Mouse (Mus musculus): Measurements from ENCODE around the gene Phactr4. TPM values are rescaled to one million over a fixed set of nuclear protein-coding genes. Genes with fewer than 3 reads are reported as not detected.
A peak's percentile ranks its signal among the peaks of the same experiment; 100 is the strongest.

Gene Phactr4
- polyA plus RNA-seq, 1 experiment from 2014 or later: 9.9 TPM

DNA sequence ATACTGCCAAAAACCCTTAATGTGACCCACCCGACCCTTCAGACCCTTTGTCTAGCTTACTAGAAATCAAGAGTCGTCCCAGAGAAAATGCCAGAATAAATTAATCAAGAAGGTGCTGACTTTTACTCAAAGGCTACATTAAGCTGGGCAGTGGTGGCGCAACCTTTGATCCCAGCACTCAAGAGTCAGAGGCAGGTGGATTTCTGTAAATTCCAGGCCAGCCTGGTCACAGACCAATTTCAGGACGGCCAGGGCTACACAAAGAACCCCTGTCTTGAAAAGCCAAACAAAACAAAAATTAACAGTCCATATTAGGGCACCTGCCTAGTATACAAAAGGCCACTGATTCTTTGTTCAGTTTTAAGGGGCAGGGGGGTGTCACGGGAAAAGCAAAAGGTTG is 95.8 kb downstream of the Phactr4 start:
- no peak overlapping the region for H3K9ac ChIP-seq (ENCODE audit: low read depth, low read length)
- H3K27me3 ChIP-seq (ENCODE audit: control insufficient read depth, insufficient read depth, low read depth, low read length): no peaks in the 10 kb centered on the region
- peaks cover 6% of the 10 kb centered on the region for H3K36me3 ChIP-seq (ENCODE audit: control insufficient read depth, insufficient read depth)
- 61% methylated on average over 5 of the region's 5 CpGs for WGBS (ENCODE audit: insufficient replicate concordance)
- no peaks in the 10 kb centered on the region for H3K9me3 ChIP-seq (replicated peaks; ENCODE audit: control insufficient read depth, low read length)
- ATAC-seq (ENCODE audit: low read depth): no peak
- peaks cover 20% of the 10 kb centered on the region for H3K4me1 ChIP-seq (ENCODE audit: control insufficient read depth, low read depth, low read length)
- no peak overlapping the region for H3K4me3 ChIP-seq (ENCODE audit: low read depth, low read length)
- H3K4me2 ChIP-seq (ENCODE audit: low read depth, low read length): no peak overlapping the region
- no peak overlapping the region for H3K27ac ChIP-seq (ENCODE audit: low read length)

DNA sequence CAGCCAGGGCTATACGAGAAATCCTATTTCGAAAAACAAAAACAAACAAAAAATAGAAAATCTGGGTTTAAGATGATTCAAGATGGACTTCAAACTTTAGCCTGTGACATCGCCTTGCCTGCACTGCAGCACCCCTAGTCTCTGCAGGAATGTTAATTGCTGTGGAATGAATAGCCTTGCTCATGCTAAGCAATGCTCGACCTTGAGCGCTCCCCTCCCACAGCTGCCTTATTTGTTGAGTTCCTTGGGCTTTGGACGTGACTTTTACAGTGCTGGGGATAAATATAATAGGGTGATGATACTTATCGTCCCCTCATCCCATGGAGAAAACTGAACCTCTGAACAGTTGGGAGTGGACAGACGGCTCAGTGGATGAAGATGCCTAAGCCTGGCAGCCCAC is 106.6 kb downstream of the Phactr4 start:
- no peaks in the 10 kb centered on the region for H3K9me3 ChIP-seq (replicated peaks; ENCODE audit: control insufficient read depth, low read length)
- 79% methylated on average over 8 of the region's 8 CpGs for WGBS (ENCODE audit: insufficient replicate concordance)
- no peak for ATAC-seq (ENCODE audit: low read depth)
- H3K27ac ChIP-seq (ENCODE audit: low read length): no peak overlapping the region
- no peaks in the 10 kb centered on the region for H3K27me3 ChIP-seq (ENCODE audit: control insufficient read depth, insufficient read depth, low read depth, low read length)
- peaks cover 8% of the 10 kb centered on the region for H3K36me3 ChIP-seq (ENCODE audit: control insufficient read depth, insufficient read depth)
- H3K4me2 ChIP-seq (ENCODE audit: low read depth, low read length): no peak overlapping the region
- no peak overlapping the region for H3K9ac ChIP-seq (ENCODE audit: low read depth, low read length)
- no peak overlapping the region for H3K4me3 ChIP-seq (ENCODE audit: low read depth, low read length)
- no peaks in the 10 kb centered on the region for H3K4me1 ChIP-seq (ENCODE audit: control insufficient read depth, low read depth, low read length)

DNA sequence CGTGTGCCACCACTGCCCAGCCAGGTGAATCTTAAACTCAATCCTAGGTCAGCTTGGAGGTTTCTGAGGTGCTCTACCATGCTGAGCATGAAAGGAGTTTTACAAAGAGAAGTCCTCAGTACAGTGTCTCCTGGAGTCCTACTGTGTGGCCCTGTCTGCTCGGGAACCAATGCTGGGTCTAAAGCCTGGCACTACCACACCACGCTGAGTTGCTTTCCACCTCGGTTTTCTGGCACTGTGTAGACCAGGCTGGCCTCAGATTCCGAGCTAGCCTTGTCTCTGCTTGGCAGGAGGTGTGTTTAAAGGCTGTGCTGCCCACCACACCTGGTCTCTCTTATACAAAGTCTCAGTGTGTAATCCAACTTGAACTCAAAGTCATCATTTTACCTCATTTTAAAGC is 109.7 kb downstream of the Phactr4 start:
- H3K36me3 ChIP-seq (ENCODE audit: control insufficient read depth, insufficient read depth): peaks cover 12% of the 10 kb centered on the region
- 73% methylated on average over 5 of the region's 5 CpGs for WGBS (ENCODE audit: insufficient replicate concordance)
- no peak overlapping the region for H3K4me3 ChIP-seq (ENCODE audit: low read depth, low read length)
- no peaks in the 10 kb centered on the region for H3K27me3 ChIP-seq (ENCODE audit: control insufficient read depth, insufficient read depth, low read depth, low read length)
- no peak overlapping the region for H3K9ac ChIP-seq (ENCODE audit: low read depth, low read length)
- H3K4me1 ChIP-seq (ENCODE audit: control insufficient read depth, low read depth, low read length): peaks cover 12% of the 10 kb centered on the region
- ATAC-seq (ENCODE audit: low read depth): no peak
- no peak overlapping the region for H3K4me2 ChIP-seq (ENCODE audit: low read depth, low read length)
- no peak overlapping the region for H3K27ac ChIP-seq (ENCODE audit: low read length)
- H3K9me3 ChIP-seq (replicated peaks; ENCODE audit: control insufficient read depth, low read length): no peaks in the 10 kb centered on the region

DNA sequence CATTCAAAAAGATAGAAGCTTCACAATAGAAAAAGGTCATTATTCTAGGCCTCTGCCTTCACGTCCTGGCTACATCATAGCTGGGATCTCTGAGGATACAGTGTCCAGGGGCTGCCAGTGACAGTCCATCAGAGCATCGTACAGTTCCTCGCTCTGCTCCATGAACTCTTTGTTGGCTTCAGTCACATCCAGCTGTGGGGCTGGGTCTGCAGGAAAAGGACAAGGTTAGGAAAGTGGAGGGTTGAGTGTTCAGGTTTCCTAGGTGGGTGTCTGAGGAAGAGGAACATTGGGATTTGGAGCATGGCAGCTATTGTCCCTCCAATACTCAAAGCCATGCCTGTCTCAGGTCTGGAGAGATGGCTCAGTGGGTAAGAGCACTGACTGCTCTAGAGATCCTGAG is 110.5 kb downstream of the Phactr4 start:
- ATAC-seq (ENCODE audit: low read depth): no peak
- Histone ChIP-seq H3K4me1 (ENCODE audit: control insufficient read depth, low read depth, low read length) (peaks cover 12% of the 10 kb centered on the region), H3K36me3 (ENCODE audit: control insufficient read depth, insufficient read depth) (peaks cover 12% of the 10 kb centered on the region), H3K9ac (ENCODE audit: low read depth, low read length) (no peak overlapping the region), H3K9me3 (replicated peaks; ENCODE audit: control insufficient read depth, low read length) (no peaks in the 10 kb centered on the region), H3K27me3 (ENCODE audit: control insufficient read depth, insufficient read depth, low read depth, low read length) (no peaks in the 10 kb centered on the region), H3K4me2 (ENCODE audit: low read depth, low read length) (no peak overlapping the region), H3K4me3 (ENCODE audit: low read depth, low read length) (no peak overlapping the region), H3K27ac (ENCODE audit: low read length) (no peak overlapping the region)
- WGBS (ENCODE audit: insufficient replicate concordance): 41% methylated on average over 3 of the region's 3 CpGs

DNA sequence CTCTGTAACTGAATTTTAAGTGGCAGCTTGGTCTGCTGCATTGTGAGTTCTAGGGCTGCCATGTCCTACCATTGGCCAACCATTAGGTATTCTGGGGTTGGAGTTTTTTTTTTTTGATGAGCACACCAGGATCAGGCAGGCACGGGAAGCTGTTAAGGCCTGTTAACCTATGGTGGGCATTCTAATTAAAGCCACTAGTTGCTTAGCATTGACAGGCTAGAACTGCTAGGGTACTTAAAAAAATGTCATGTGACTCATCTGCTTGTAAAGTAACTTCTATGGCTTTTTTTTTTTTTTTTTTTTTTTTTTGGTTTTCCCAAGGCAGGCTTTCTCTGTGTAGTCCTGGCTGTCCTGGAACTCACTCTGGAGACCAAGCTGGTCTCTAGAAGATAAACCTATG is 111.1 kb downstream of the Phactr4 start:
- no peak overlapping the region for H3K4me2 ChIP-seq (ENCODE audit: low read depth, low read length)
- no peak overlapping the region for H3K4me3 ChIP-seq (ENCODE audit: low read depth, low read length)
- no peak overlapping the region for H3K9ac ChIP-seq (ENCODE audit: low read depth, low read length)
- peaks cover 12% of the 10 kb centered on the region for H3K36me3 ChIP-seq (ENCODE audit: control insufficient read depth, insufficient read depth)
- no peaks in the 10 kb centered on the region for H3K9me3 ChIP-seq (replicated peaks; ENCODE audit: control insufficient read depth, low read length)
- peaks cover 12% of the 10 kb centered on the region for H3K4me1 ChIP-seq (ENCODE audit: control insufficient read depth, low read depth, low read length)
- WGBS (ENCODE audit: insufficient replicate concordance): 23% methylated on average over 1 of the region's 1 CpGs
- H3K27me3 ChIP-seq (ENCODE audit: control insufficient read depth, insufficient read depth, low read depth, low read length): no peaks in the 10 kb centered on the region
- H3K27ac ChIP-seq (ENCODE audit: low read length): no peak overlapping the region
- no peak for ATAC-seq (ENCODE audit: low read depth)

DNA sequence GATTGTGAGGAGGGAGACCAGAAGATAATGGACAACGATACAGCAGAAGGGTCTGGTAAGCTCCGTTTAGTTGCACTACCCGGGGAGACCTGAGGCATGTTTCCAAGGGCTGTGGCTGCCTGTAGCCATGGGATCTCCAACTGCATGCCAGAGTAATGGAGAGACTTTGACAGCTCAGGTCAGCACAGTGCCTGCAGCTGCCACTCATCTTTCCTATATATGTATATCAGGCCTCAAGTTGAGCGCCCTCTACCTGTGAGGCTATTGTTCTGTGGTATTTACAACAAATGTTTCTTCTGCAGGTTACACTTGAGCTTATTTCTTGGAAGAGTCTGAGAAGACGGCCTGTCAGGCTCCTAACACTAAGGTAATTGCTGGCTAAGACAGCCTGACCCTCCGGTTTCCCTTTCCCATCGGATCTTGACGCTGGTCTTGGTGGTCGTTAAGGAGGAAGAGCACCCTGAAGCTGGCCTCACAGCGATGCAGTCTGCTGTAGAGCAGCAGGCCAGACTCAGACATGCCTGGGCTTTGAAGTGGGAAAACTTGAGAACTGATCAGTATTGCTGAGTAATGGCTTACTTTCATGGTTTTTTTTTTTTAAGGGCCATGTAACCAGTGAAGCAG is 112.3 kb downstream of the Phactr4 start:
- H3K9me3 ChIP-seq (replicated peaks; ENCODE audit: control insufficient read depth, low read length): no peaks in the 10 kb centered on the region
- ATAC-seq (ENCODE audit: low read depth): no peak; the same call in 1 of the 2 replicates
- H3K27ac ChIP-seq (ENCODE audit: low read length): peak overlapping the region; percentile 81
- H3K4me3 ChIP-seq (ENCODE audit: low read depth, low read length): peak overlapping the region; percentile 76
- peaks cover 12% of the 10 kb centered on the region for H3K36me3 ChIP-seq (ENCODE audit: control insufficient read depth, insufficient read depth)
- WGBS (ENCODE audit: insufficient replicate concordance): 14% methylated on average over 10 of the region's 10 CpGs
- H3K9ac ChIP-seq (ENCODE audit: low read depth, low read length): peak overlapping the region; percentile 78
- H3K4me1 ChIP-seq (ENCODE audit: control insufficient read depth, low read depth, low read length): peaks cover 21% of the 10 kb centered on the region
- no peaks in the 10 kb centered on the region for H3K27me3 ChIP-seq (ENCODE audit: control insufficient read depth, insufficient read depth, low read depth, low read length)
- peak overlapping the region; percentile 81 for H3K4me2 ChIP-seq (ENCODE audit: low read depth, low read length)

DNA sequence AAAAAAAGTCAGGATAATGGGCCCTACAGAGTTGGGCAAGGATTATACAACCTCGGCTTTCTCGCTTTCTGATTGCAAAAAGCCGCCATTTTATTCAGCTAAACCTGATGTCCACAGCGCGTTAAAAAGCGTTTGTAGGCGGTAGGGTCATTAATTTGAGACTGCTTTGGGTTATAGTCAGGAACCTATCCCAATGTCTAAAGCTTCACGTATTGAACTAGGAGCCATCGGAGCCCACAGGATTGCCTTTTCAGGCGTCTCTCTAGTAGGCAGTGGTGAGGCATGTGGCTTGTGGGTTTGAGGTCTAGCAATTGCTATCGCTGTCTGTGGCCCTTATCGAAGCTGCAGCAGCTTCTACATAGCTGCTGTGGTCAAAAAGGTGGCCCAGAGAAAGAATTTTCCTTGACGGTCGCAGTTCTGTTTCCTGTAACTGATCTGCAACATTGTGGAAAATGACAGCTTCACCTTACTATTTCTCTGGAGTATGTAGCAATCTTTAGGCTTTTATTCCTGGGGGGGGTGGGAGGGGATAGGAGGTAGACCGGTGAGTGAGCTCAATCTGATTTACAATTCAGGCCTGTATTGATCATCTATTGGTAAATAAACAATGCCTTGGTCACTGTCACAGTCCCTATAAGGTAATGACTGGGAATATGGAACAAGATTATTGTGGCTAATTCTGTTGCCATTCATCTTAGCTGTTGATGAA is 113.0 kb downstream of the Phactr4 start:
- peak overlapping the region; percentile 81 for H3K27ac ChIP-seq (ENCODE audit: low read length)
- peaks cover 21% of the 10 kb centered on the region for H3K4me1 ChIP-seq (ENCODE audit: control insufficient read depth, low read depth, low read length)
- under 1% methylated on average over 15 of the region's 15 CpGs for WGBS (ENCODE audit: insufficient replicate concordance)
- peak overlapping the region; percentile 81 for H3K4me2 ChIP-seq (ENCODE audit: low read depth, low read length)
- H3K36me3 ChIP-seq (ENCODE audit: control insufficient read depth, insufficient read depth): peaks cover 12% of the 10 kb centered on the region
- no peaks in the 10 kb centered on the region for H3K9me3 ChIP-seq (replicated peaks; ENCODE audit: control insufficient read depth, low read length)
- peak; percentile 31; the same call in 1 of the 2 replicates for ATAC-seq (ENCODE audit: low read depth)
- H3K4me3 ChIP-seq (ENCODE audit: low read depth, low read length): peak overlapping the region; percentile 76
- H3K27me3 ChIP-seq (ENCODE audit: control insufficient read depth, insufficient read depth, low read depth, low read length): no peaks in the 10 kb centered on the region
- peak overlapping the region; percentile 78 for H3K9ac ChIP-seq (ENCODE audit: low read depth, low read length)

DNA sequence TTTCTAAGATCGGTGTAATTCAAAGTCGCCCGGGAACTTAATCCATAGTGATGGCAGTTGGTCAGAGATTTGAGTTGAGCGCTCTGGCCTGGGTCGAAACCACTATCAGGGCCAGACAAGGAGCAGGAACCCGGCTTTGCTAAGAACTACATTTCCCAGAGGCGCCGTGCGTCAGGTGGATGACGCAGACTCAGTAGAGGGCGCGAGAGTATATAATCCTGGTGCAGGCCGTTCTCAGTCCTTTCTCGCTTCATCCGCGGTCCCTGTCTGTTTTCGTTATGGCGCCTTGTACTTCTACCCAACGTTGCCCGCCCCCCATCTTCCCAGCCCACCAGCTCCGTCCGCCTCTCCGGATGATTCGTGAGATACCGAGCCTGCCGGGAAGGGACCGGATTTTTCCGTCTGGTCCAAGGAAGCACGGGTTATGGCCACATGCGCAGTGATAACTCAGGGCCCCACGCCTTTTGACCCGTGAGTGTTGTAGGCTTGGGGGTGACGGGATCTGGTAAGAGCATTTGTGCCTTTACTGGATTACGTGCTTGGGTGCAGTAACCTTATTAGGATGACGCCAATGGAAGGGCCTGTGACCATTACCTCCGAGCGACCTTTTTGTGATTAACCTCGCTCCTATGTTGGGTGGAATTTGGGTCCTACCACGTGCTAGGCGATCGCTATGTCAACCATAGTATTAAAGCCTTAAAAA is 113.7 kb downstream of the Phactr4 start:
- peak overlapping the region; percentile 78 for H3K9ac ChIP-seq (ENCODE audit: low read depth, low read length)
- peaks cover 21% of the 10 kb centered on the region for H3K4me1 ChIP-seq (ENCODE audit: control insufficient read depth, low read depth, low read length)
- ATAC-seq (ENCODE audit: low read depth): peak; percentile 93
- H3K4me2 ChIP-seq (ENCODE audit: low read depth, low read length): peak overlapping the region; percentile 81
- H3K36me3 ChIP-seq (ENCODE audit: control insufficient read depth, insufficient read depth): peaks cover 12% of the 10 kb centered on the region
- under 1% methylated on average over 41 of the region's 41 CpGs for WGBS (ENCODE audit: insufficient replicate concordance)
- H3K27ac ChIP-seq (ENCODE audit: low read length): peak overlapping the region; percentile 81
- no peaks in the 10 kb centered on the region for H3K27me3 ChIP-seq (ENCODE audit: control insufficient read depth, insufficient read depth, low read depth, low read length)
- peak overlapping the region; percentile 76 for H3K4me3 ChIP-seq (ENCODE audit: low read depth, low read length)
- H3K9me3 ChIP-seq (replicated peaks; ENCODE audit: control insufficient read depth, low read length): no peaks in the 10 kb centered on the region

DNA sequence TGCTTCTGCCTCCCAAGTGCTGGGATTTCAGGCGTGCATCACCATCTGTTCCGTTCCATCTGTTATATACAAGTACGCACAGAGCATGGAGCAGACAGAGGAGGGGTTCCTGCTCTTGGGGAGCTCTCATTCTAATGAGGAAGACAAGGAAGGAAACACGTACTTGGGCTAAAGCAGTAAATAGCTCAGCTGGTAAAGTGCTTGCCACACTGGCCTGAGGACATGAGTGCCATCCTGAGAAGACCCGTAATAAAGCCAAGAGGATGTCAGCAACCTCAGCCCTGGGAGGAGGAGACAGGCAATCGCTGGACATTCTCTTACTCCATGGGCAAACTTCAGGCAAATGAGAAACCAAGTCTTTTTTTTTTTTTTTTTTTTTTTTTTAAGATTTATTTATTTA is 116.3 kb downstream of the Phactr4 start:
- Histone ChIP-seq H3K9ac (ENCODE audit: low read depth, low read length) (no peak overlapping the region), H3K27me3 (ENCODE audit: control insufficient read depth, insufficient read depth, low read depth, low read length) (no peaks in the 10 kb centered on the region), H3K4me2 (ENCODE audit: low read depth, low read length) (no peak overlapping the region), H3K4me3 (ENCODE audit: low read depth, low read length) (no peak overlapping the region), H3K36me3 (ENCODE audit: control insufficient read depth, insufficient read depth) (peaks cover 10% of the 10 kb centered on the region), H3K4me1 (ENCODE audit: control insufficient read depth, low read depth, low read length) (peaks cover 34% of the 10 kb centered on the region), H3K27ac (ENCODE audit: low read length) (no peak overlapping the region), H3K9me3 (replicated peaks; ENCODE audit: control insufficient read depth, low read length) (no peaks in the 10 kb centered on the region)
- 50% methylated on average over 6 of the region's 6 CpGs for WGBS (ENCODE audit: insufficient replicate concordance)
- ATAC-seq (ENCODE audit: low read depth): no peak
